Mouse (Mus musculus) inflammation-experienced regulatory T-cells, adult 6 months (primary cell): Measurements from ENCODE around the gene Ntn3. TPM values are rescaled to one million over a fixed set of nuclear protein-coding genes. Genes with fewer than 3 reads are reported as not detected.

Experiments used
- ATAC-seq: one replicate; pipeline ENCODE4 v1.8.0; 2017
- polyA plus RNA-seq, 3 experiments: library from polyadenylated mRNA; unstranded; fragments of 100-300 nt; shearing (Covaris generic); gene quantifications; one replicate each; pipeline ENCODE4 v1.2.1; 2017

The Ntn3 gene
- polyA plus RNA-seq, 3 experiments from 2014 or later: not detected

DNA sequence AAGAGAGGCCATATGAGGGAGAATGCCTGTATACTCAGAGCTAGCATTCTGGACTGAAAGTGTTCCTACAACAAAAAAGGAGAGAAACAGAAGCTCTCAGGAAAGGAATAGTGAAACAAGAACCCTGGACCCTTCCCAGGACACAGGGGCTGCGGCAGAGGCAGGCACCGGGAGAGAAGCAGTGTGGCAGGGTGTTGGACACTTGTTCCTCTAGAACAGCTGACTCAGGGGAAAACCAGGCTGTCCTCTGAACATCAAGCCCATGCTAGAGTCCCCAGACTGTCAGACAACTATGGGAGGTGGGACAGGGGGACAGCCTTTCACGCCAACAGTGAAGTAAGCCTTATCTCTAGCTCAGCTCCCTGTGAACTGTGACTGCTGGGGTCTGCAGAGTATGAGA is 1.3 kb upstream of the Ntn3 start:
- no peak for ATAC-seq

GRCm38 (mm10) chr17:24209916-24210240 is 547 bp upstream of the Ntn3 start:
- ATAC-seq: no peak

DNA sequence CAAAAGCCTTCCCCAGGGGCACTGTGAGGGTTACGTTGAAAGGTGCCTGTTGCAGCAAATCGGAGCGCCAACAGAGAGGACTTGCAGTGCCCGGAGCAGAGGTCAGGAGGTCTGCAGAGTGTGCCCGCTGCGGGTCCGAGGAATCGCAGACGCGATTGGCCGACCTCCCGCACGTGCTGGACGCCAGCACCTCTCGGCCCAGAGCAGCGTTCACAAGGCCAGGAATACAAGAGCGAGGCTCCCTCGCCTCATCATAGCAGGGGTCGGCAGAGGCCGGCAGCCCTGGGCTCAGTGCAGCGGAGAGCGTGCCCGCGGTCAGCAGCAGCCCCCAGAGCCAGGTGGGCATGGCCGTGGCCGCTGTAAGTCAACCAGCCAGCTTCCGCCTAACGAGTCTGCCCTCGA is 689 bp downstream of the Ntn3 start:
- no peak for ATAC-seq

DNA sequence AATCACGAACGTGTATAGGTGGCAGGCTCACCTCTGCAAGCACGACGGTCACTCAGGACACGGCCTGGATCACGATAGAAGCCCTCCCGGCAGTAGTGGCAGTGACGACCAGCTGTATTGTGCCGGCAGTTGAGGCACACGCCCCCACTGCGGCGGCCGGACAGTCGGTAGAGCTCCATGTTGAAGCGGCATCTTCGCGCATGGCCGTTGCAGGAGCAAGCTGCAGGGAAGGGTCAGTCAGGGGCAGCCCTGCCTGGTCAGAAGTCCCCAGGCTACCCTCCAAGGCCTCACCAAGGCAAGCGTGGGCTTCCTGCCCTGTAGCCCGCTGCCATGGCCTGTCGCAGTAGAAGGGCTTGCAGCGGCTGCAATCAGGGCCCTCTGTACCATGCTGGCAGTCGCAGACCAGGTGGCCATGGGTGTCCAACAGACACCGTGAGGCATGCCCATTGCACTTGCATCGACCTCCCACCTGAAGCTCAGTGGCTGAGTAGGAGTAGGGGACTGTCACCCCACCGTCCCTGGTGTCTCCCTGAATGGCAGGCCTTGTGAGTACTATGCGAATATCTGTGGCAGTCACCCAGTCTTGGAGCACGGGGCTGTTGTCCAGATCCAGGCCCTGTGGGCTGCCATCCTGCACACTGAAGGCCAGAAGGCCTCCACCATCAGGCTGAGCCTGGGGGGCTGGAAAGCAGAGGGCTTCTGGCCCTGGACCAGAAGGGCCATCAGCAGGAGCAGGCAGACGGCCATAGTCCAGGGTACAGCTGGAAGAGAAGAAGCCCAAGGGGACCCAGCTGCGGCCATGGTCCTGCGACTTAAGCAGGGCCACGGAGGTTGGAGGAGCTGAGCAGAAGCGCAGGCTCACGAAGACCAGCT is 1.3 kb downstream of the Ntn3 start:
- ATAC-seq: no peak

DNA sequence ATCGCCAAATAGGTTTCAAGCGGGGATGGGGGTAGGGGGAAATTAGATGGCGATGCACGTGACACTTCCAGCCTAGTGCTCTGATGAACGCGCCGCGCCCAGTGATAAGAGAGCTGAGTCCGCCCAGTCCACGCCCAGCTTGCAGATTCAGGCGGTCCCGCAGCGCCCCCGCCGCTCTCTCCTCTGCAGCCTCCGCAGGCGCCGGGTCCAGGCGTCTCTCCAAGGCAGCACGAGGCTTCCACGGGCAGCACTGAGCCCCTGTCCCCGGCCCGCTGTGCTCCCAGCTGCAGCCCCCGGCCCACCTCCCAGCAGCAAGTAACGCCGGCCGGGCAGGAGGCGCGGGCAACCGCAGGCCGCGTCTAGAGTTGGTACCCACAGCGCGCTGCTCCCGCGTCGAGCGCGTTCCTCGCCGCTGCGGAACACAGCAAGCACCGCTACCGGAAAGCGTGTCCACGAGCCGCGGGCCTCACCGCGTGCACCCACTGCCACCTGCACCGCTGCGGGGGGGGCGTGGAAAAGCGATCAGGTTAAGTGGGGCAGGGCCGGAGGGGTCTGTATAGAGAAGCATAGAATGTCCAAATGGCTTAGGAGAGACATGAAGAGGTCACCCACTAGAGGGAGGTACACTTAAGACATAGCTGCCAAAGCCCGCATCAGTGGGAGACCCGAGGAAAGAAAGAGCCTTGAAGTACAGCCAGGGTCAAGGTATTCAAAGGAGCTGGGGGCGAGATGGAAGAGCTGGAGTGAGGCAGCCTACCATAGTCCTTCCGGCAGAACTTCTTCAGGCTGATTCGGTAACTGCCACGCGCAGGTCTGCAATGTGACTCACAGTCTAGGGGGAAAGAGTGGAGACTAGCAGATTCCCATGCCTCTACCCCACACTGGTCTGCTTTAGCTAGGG is 2.6 kb downstream of the Ntn3 start:
- ATAC-seq: peak; percentile 45

GRCm38 (mm10) chr17:24205908-24206361 is 3.4 kb downstream of the Ntn3 start:
- peak; percentile 29 for ATAC-seq

- peak; percentile 47 for ATAC-seq
Observed at GRCm38 (mm10) chr17:24205284-24205888, 3.9 kb downstream of the Ntn3 start, which contains the start of gene Tbc1d24. TSS of gene Tbc1d24 (minus strand) at chr17:24205562.

- no peak for ATAC-seq
Observed at GRCm38 (mm10) chr17:24204846-24205245, 4.5 kb downstream of the Ntn3 start.

DNA sequence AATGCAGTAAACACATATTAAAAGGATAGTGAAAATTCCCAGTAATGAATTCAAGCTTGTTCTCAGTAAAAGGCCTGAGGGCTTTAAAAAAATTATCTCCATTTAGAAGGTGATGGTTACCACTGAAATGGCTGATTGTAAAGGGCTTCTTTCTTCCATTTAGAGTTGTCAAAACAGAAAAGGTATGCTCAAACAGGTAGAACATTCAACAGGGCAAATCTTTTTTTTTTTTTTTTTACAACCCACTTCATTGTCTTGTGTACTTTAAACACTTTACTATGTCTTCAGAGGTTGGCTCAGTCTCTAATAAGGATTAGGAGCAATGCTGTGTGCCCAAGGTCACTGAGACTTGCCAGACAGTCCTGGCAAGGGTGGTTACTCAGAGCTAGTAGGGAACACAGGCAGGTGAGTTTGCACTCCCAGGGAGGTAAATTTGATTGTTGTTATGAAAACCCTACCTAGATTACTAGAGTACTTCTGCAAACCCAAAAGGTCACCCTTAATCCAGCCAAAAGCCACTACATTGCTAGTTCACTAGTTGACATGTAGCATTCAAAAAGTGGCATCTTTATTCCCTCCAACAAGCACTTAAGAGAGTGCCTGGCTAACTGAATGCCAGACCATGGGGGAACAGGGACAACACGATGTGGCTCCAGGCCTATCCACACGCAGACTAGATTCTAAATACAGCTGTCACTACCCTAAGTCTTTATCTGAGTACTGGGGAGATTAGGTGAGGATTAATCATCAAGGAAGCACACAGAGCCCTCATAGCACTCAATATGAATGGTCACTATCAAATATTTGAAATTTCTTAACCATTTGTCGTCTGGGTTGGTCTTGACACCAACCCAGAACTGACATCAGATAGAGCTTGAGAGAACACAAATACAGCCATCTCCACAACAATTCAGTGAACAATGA is 5.5 kb downstream of the Ntn3 start:
- no peak for ATAC-seq

DNA sequence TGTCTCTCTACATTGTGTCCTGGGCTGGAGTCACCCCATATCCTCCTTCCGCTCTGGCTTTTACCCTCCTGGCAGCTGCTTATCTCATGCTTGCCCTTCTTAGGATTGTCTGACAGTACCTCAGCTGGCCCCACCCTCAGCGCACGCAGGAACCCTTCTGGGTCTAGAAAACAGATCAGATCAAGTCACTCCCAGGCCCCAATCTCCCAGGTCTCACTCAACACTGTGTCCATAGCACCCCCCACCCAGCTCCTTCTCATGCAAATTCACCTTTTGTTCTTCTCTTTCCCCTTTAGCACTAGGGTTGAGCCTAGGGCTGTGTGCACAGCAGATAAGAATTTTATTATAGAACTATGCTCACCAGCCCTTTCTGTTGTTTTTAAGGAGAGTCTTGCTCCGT is 6.3 kb downstream of the Ntn3 start:
- ATAC-seq: no peak

GRCm38 (mm10) chr17:24201092-24201491 is 8.2 kb downstream of the Ntn3 start:
- ATAC-seq: no peak

- no peak for ATAC-seq
Observed at GRCm38 (mm10) chr17:24199741-24200140, 9.6 kb downstream of the Ntn3 start.

DNA sequence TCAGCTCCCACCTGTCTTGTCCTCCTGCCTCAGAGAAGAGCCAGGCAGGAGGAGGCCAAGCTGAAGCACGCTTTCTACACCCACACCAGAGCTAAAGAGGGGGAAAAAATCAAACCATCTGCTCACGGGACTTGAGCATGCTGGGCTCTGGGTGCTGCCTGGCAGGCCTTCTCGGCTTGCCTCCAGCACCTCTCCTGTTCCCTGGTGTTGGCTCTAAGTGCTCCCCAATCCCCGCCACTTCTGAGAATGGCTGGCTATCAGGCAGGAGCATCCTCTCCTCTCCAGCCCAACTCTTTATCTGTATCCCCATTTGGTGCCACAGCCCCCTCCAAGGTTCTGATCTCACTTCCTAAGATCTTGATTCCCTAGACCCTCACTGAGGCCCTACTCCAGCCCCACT is 10.1 kb downstream of the Ntn3 start:
- ATAC-seq: no peak

GRCm38 (mm10) chr17:24197032-24197824 is 12.1 kb downstream of the Ntn3 start:
- no peak for ATAC-seq

DNA sequence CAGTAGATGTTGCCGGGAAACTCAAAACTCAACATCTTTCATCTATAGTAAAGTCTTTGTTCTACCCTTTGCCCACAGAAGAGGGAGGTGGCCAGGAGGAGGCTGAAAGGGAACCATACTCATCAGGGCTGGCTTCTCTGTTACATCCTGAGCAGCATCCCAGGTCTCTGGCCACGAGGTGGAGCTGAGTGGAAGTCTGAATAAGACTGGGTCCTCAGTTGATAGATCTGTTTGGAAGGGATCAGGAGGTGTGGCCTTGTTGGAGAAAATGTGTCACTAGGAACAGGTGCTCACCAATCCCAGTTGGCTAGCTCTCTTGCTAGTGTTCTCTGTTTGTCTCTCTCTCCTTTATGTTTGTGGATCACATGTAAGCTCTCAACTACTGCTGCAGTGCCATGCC is 14.0 kb downstream of the Ntn3 start:
- ATAC-seq: no peak

DNA sequence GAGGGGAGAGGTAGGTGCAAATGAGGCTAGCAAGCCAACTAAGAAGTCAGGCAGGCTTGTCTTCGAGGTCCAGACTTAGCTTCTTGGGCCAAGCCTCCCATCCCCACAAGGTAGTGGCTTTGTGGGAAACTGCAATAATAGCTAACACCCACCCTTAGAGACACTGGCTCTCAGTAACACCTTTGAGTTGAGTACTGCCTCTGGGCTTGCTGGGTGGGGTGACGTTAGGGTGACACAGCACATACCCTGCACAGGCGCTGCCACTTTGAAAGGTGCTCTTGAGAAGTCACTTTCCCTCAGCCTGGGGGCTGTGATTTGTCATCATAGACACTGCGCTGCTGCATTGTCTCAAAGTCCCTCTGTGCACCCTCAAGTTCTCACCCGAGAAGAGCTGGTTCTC is 15.6 kb downstream of the Ntn3 start:
- ATAC-seq: no peak

DNA sequence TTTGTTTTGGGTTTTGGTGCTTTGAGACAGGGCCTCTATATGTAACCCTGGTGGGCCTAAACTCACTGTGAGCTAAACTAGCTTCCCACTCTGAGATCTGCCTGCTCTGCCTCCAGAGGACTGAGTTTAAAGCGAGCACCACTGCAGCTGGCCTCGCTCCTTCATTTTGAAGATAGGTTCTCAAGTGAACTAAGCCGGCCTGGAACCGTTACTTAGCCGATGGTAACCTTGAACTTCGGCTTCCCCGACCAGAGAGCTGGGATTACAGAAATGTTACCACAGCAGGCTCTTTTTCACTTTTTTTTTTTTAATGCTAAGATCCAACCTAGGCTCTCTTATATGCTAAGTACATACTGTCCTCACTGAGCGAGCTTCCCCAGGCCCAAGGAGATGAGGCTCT is 16.1 kb downstream of the Ntn3 start:
- no peak for ATAC-seq

- no peak for ATAC-seq
Observed at GRCm38 (mm10) chr17:24192848-24193247, 16.5 kb downstream of the Ntn3 start.

- no peak for ATAC-seq
Observed at GRCm38 (mm10) chr17:24191481-24191880, 17.9 kb downstream of the Ntn3 start.

GRCm38 (mm10) chr17:24190934-24191333 is 18.4 kb downstream of the Ntn3 start:
- no peak for ATAC-seq

DNA sequence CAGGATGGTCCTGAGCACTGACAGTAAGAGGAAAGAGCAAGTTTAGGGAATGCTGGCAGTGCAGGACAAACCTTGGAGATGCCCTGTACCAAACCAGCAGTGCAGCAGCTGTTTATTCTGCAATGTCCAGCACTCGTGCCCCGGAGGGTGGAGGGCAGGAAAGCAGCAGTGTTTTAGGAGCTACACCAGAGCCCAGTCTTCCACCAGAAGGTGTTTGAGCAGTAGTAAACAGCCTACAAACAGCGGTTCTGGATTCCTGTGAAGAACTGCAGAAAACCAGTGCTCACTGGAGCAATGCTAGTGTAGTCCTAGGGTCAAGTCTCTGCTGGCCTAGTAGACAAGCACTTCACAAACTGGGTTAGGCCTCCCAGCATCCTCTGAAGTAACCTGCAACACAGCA is 35.1 kb downstream of the Ntn3 start:
- ATAC-seq: no peak
